Mouse (Mus musculus) right cerebral cortex, postnatal 4 days (tissue): ENCODE results near the gene Htra1.

Source experiments
- DNase-seq: peaks from one replicate; pipeline ENCODE4 v3.0.0-alpha.2; 2022

Gene Htra1

GRCm38 (mm10) chr7:130968537-130968936 lies 32.6 kb downstream of the Htra1 start:
- no peak for DNase-seq

DNA sequence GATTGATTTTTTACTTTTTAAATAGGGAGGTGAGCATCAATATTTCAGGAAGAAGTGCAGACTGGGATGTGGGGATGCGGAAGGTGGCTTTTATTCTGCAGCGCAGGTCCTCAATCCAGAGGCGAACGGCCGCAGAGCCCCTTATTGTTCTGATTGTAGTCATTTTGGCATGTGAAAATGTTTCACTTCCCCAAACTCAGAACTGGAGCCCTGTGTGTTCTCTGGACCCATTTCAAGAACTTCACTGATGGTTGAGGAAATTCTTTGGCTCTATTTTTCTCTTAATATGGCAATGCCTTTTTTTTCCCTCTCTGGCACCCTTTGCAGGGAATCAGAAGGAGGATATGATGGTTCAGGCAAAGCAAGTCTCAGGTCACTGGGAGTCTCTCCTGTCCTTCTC lies 33.2 kb downstream of the Htra1 start:
- DNase-seq = no peak

GRCm38 (mm10) chr7:130969507-130969906 lies 33.6 kb downstream of the Htra1 start:
- DNase-seq = no peak

DNA sequence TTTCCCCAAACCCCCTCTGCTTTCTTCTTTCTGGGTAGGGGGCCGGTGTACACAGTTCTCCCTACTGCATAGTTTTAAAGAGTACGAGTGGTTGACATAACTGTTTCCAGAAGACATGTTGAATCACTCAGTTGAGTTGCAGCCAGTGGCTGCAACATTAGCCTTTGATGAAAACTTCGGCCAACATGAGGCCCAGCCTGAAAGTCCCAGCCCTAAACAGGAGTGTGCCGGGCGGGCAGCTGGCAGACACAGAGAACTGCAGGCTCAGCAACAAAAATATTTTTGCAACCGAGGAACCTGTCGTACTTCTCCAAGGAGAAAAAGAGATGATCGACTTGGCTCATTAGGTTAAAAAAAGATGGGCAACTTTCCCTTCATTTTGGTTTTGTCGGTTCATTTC lies 36.9 kb downstream of the Htra1 start:
- DNase-seq = no peak

DNA sequence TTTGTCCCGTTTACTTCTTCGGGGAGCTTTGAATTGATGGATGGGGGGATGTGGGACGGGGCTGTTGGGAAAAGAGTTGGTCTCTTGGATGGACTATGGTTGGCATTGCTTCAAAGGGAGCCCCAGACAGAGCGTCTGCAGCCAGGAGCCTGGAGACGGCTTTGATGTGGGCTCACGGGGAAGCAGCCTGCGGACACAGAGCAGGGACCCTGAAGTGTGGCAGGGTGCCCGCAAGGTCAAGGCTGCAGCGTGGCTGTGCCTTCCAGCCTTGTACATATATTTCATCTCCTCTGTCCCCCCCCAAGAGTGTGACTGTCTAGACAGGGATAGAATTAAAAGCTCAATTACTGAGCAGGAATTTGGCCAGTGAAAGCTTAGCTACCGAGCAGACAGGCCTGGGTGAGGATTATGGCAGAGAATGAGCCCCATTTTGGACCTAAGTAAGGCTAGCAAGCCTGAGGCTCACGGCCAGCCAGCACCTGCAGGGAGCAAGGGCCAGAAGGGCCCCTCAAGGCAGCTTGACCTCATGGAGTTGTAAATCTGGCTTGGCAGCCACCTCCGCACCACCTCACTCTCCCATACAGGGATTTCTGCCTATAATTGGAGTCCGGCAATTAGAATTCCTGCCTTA lies 40.5 kb downstream of the Htra1 start:
- peak; percentile 37 for DNase-seq

GRCm38 (mm10) chr7:130977794-130978521 lies 42.0 kb downstream of the Htra1 start:
- peak; percentile 63 for DNase-seq

GRCm38 (mm10) chr7:130978545-130978944 lies 42.6 kb downstream of the Htra1 start:
- DNase-seq = no peak

GRCm38 (mm10) chr7:130980130-130980529 lies 44.2 kb downstream of the Htra1 start:
- DNase-seq = no peak

DNA sequence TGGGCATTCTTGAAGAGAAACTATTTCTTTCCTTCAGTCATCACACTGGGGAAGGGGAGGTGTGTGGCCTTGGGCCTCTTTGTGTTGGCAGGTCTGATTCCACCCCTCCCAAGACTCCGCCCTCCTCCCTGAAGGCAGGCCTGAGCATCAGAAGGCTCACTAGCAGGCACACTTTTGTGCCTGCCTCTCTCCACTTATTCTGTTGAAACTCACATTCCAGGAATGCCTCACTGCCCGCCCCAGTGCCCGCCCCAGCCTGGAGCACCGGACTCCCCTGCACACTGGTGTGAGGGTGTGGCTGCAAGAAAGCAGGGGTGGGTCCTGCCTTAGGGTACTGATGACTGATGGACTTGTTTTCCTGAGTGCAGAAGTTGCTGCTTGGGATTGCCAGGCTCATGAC lies 46.5 kb downstream of the Htra1 start:
- no peak for DNase-seq

DNA sequence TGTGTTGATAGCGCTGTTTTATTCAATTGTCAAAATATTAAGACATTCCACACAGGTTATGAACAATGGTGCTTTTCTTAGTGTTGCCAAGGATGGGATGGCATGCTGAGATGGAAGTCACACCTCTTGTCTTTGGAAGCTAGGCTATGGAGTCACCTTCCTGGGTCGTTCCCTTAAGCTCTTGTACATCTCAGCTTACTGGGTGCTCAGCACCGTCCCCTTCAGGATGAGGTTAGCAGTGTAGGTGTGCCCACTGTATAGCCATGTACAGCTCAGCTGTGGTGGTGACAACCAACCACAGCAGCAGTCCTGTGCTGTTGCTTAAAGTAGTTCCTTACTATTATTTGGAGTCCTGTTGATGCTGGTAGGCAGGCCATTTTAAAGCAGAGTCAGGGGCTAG lies 47.0 kb downstream of the Htra1 start:
- no peak for DNase-seq

- DNase-seq = no peak
Measured at GRCm38 (mm10) chr7:130984294-130984693, 48.4 kb downstream of the Htra1 start.

- DNase-seq = no peak
Measured at GRCm38 (mm10) chr7:130985193-130985592, 49.3 kb downstream of the Htra1 start.

GRCm38 (mm10) chr7:130985716-130986115 lies 49.8 kb downstream of the Htra1 start:
- DNase-seq = no peak

DNA sequence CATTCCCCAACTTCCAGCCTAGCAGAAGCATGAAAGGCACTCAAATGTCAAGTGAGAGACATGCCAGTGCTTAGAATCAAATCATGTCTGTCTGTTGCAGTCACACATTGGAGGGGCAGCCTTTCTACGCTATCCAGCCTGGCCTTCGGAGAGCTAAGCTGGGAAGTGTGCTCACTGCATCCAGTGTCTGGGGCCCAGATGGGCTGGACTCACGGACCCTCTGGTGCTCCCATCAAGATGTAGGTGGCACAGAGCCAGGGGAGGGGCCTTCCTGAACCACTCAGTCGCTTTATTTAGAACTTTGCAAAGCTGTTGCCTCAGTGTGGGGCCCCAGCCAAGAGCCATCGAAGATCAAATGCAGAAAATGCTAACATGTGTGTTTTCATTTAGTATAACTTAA lies 52.2 kb downstream of the Htra1 start:
- no peak for DNase-seq

DNA sequence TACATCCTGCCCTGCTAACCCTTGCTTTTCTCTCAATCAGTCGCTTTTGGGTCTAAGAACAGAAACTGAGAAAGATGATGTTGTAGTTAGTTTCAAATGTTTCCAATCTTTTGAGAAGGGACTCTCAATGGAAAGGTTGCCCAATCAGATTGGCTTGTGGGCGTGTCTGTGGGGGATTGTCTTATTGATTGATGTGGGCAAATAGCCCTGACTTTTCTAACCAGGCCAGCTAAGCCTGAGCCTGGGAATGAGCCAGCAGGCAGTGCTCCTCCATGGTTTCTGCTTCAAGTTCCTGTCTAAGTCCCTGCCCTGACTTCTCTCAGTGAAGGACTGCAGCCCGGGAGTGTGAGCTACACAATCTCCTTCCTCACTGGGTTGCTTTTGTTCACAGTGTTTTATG lies 53.5 kb downstream of the Htra1 start:
- DNase-seq = no peak

- no peak for DNase-seq
Measured at GRCm38 (mm10) chr7:130991174-130991789, 55.4 kb downstream of the Htra1 start.

GRCm38 (mm10) chr7:130993907-130994306 lies 58.0 kb downstream of the Htra1 start:
- DNase-seq = no peak

DNA sequence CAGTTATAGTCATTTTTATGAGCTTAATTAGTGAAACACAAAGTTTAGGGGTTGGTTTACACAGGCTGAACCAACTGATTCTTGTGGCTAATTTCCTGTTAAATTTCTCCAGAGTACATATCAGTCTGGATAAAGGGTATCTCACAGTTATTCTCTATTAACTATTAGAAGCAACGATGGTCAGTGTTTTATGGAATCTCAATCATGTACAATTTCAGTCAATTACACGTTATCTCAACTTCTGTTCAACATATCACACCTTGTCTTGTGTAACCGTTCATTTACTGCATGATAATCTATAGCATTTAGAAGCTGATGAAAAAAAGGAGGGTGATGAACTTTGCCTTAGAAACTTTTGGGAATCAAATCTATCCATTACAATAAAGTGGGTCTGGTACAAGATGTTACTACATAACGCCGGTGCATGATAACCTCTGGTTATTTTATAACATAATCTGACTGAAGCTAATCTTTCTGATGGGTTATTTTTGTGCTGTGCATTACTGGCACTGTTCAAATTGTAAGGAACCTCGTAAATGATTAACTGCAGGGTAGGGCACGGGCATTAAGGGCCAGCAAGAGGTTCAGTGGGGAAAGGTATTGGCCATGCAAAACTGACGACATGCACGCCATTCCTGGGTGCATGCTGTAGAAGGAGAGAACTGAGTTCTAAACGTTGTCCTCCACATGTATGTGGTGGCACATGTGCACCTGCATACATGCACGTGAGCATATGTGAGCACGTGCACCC lies 66.2 kb downstream of the Htra1 start:
- DNase-seq = no peak

DNA sequence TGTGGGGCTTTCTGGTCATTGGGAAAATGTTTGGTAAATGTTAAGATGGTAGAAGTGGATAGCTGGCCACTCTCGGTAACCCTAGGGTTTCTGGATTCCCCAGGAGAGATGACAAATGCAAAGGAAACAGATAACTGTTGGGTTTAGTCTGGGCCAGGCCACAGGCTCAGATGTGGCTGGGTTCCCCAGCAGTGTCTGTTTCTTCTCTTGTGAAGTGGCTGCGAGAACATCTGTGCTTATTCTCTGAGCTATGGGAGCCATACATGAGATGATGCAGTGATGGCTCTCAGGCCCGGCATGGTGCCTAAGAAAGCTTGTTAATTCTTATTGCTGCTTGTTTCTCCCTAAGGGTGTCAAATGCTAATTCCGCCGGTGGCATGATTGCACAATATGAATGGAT lies 68.2 kb downstream of the Htra1 start:
- DNase-seq = no peak

DNA sequence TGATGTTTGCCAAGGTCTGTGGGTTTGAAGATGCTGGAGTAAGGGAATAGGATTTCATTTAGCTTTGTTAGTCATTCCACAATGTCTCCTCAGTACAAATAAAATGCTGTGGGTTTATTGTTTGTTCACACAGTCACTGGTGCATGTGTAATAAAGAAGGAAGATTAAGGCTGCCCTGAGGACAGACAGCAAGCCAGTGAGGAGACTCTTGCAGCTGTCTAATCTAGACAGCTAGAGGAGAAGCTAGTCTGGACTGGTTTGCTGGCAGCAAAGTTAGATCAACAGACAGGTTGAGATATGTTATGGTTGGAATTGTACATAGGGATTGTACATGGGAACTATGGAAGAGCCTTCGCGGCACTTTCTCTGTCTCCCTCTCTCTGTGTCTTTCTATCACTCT lies 71.3 kb downstream of the Htra1 start:
- no peak for DNase-seq

GRCm38 (mm10) chr7:131009178-131009577 lies 73.3 kb downstream of the Htra1 start:
- no peak for DNase-seq

GRCm38 (mm10) chr7:131011901-131012300 lies 76.0 kb downstream of the Htra1 start:
- DNase-seq = no peak

DNA sequence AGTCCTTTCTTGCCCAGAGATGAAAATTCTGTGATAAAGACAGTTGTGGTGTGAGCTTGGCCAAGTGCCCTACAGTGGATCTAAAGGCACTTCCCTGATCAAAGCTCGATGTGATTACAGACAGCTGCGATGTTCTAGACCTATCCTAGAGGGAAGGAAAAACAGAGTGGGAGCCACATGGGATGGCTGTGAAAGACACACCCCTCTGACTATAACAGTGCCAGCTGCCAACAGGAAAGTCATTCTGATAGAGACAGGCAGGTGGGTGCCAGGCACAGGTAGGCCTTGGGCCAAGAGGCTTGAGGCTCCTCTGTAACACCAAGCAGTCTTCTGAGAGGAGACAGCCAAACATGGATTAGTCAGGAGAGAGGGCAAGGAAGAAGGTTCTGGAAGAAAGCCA lies 83.3 kb downstream of the Htra1 start:
- no peak for DNase-seq

DNA sequence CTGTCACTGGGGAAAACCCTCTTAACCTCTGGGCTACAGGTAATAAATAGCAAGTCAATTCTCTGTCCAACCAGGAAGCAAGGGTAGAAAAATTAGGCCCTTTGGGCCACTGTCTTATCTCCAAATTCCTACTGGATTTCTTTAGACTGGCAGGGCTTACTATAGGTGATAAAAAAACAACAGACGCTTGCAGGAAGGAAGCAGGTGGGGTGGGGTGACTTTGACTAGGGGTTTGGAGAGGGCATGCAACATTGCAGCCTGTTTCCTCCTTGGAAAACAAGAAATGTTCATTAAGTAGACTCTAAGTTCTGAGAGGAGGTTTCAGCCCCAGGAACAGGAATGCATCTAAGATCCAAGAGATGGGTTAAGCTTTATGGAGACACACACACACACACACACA lies 88.9 kb downstream of the Htra1 start:
- no peak for DNase-seq
